Mouse (Mus musculus) heart, postnatal 0 days (tissue): Measurements from ENCODE around the gene Cfap77.

Source experiments
- CTCF ChIP-seq: IDR thresholded peaks from 2 replicates; pipeline ENCODE4 v1.5.1; 2016; ENCODE audit warnings: antibody characterized with exemption, control low read depth, low read depth
- EP300 ChIP-seq: IDR thresholded peaks from 2 replicates; pipeline ENCODE4 v1.6.1; 2016; ENCODE audit warnings: antibody characterized with exemption, low read depth

DNA sequence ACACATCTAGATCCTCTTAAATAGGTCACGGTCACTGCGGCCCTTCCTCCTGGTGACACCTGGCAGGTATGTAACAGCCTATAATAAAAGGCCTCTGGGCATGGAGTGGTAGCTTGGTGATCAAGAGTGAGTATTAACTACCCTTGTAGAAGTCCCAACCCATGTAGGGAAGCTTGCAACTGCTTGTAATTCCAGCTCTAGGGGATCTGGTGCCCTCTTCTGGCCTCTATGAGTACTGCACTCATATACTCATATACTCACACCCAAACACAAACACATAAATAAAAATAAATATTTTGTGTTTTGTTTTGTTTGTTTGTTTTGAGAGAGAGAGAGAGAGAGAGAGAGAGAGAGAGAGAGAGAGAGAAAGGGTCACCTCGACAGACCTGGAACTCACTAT lies 66.1 kb downstream of the Cfap77 start:
- TF ChIP-seq CTCF (no peak), EP300 (no peak)
